Mouse (Mus musculus) ES-Bruce4 (cell line): Measurements from ENCODE around the gene Rpl21. TPM values are rescaled to one million over a fixed set of nuclear protein-coding genes. Genes with fewer than 3 reads are reported as not detected.

ENCODE experiments used
- H3K27ac ChIP-seq: 2 replicates; pipeline ENCODE4 v1.5.1; 2012; ENCODE audit warnings: low read length, inconsistent platforms; ENCODE audit not compliant: insufficient read depth
- H3K27me3 ChIP-seq: 2 replicates; pipeline ENCODE4 v1.6.1; 2012; ENCODE audit warnings: mild to moderate bottlenecking, low read length, inconsistent platforms; ENCODE audit not compliant: control insufficient read depth, poor library complexity, insufficient read depth, severe bottlenecking
- H3K36me3 ChIP-seq: 2 replicates; pipeline ENCODE4 v1.6.1; 2012; ENCODE audit warnings: inconsistent platforms, mild to moderate bottlenecking, low read length, moderate library complexity; ENCODE audit not compliant: control insufficient read depth, poor library complexity, insufficient read depth, severe bottlenecking
- H3K4me1 ChIP-seq: one replicate; pipeline ENCODE4 v1.8.1; 2011; ENCODE audit warnings: low read length; ENCODE audit not compliant: control insufficient read depth, insufficient read depth
- H3K4me3 ChIP-seq: 2 replicates; pipeline ENCODE4 v1.5.1; 2011; ENCODE audit warnings: low read depth, mild to moderate bottlenecking, low read length
- H3K9ac ChIP-seq: 2 replicates; pipeline ENCODE4 v1.6.1; 2012; ENCODE audit warnings: low read depth, mild to moderate bottlenecking, inconsistent platforms; ENCODE audit not compliant: poor library complexity, severe bottlenecking
- H3K9me3 ChIP-seq: replicated peaks from 2 replicates; pipeline ENCODE4 v1.6.1; 2012; ENCODE audit warnings: mild to moderate bottlenecking, low read length, inconsistent platforms; ENCODE audit not compliant: control insufficient read depth, poor library complexity, insufficient read depth, severe bottlenecking
- CTCF ChIP-seq: IDR thresholded peaks from one replicate; pipeline ENCODE4 v1.8.1; 2011; ENCODE audit warnings: low read depth, low read length
- EP300 ChIP-seq: IDR thresholded peaks from 2 replicates; pipeline ENCODE4 v1.6.1; 2011; ENCODE audit warnings: low read depth, low read length; ENCODE audit not compliant: insufficient read depth
- POLR2A ChIP-seq: IDR thresholded peaks from one replicate; pipeline ENCODE4 v1.8.1; 2011; ENCODE audit warnings: low read length; ENCODE audit not compliant: insufficient read depth
- polyA plus RNA-seq: library from polyadenylated mRNA; stranded (reverse); fragments of >200 nt; gene quantifications from 2 replicates; pipeline ENCODE4 v1.2.4, GENCODE M21; 2011; ENCODE audit warnings: low read depth; ENCODE audit not compliant: missing spikeins, insufficient read depth, insufficient read length

Gene Rpl21
- polyA plus RNA-seq, 1 experiment: 85.8 TPM

GRCm38 (mm10) chr5:146858772-146859171 lies 26.1 kb downstream of the Rpl21 start:
- Histone ChIP-seq H3K27me3 (no peaks in the 10 kb centered on the region), H3K27ac (no peak overlapping the region), H3K36me3 (no peaks in the 10 kb centered on the region), H3K4me1 (peaks cover 2% of the 10 kb centered on the region), H3K4me3 (no peak overlapping the region), H3K9ac (no peak overlapping the region), H3K9me3 (peaks cover 3% of the 10 kb centered on the region; the same call in 1 of the 2 replicates)
- no peak for TF ChIP-seq EP300
- no peak for TF ChIP-seq POLR2A
- TF ChIP-seq CTCF: no peak

- TF ChIP-seq EP300 (no peak), POLR2A (no peak), CTCF (no peak)
These were observed 26.6 kb downstream of the Rpl21 start for GRCm38 (mm10) chr5:146859246-146859645.

GRCm38 (mm10) chr5:146860222-146860998 lies 27.7 kb downstream of the Rpl21 start:
- no peak overlapping the region for H3K27ac ChIP-seq
- no peak for TF ChIP-seq EP300
- TF ChIP-seq CTCF: no peak
- TF ChIP-seq POLR2A: no peak
- H3K4me3 ChIP-seq: no peak overlapping the region
- no peak overlapping the region for H3K9ac ChIP-seq
- no peaks in the 10 kb centered on the region for H3K36me3 ChIP-seq
- peaks cover 3% of the 10 kb centered on the region; the same call in 1 of the 2 replicates for H3K9me3 ChIP-seq
- H3K4me1 ChIP-seq: peaks cover 2% of the 10 kb centered on the region
- H3K27me3 ChIP-seq: no peaks in the 10 kb centered on the region

More at GRCm38 (mm10) chr5:146859246-146859645, 26.6 kb downstream of the Rpl21 start:
- Histone ChIP-seq H3K9ac (no peak overlapping the region), H3K27ac (no peak overlapping the region), H3K36me3 (no peaks in the 10 kb centered on the region), H3K4me3 (no peak overlapping the region), H3K27me3 (no peaks in the 10 kb centered on the region), H3K4me1 (peaks cover 2% of the 10 kb centered on the region), H3K9me3 (peaks cover 3% of the 10 kb centered on the region; the same call in 1 of the 2 replicates)

GRCm38 (mm10) chr5:146861588-146861987 lies 28.9 kb downstream of the Rpl21 start:
- no peak overlapping the region for H3K27ac ChIP-seq
- no peak overlapping the region for H3K9ac ChIP-seq
- TF ChIP-seq POLR2A: no peak
- no peak for TF ChIP-seq EP300
- no peak for TF ChIP-seq CTCF
- peaks cover 2% of the 10 kb centered on the region for H3K4me1 ChIP-seq
- no peak overlapping the region for H3K4me3 ChIP-seq
- no peaks in the 10 kb centered on the region for H3K9me3 ChIP-seq
- H3K27me3 ChIP-seq: no peaks in the 10 kb centered on the region
- H3K36me3 ChIP-seq: no peaks in the 10 kb centered on the region

GRCm38 (mm10) chr5:146865511-146865910 lies 32.8 kb downstream of the Rpl21 start:
- peaks cover 4% of the 10 kb centered on the region for H3K4me1 ChIP-seq
- no peak overlapping the region for H3K4me3 ChIP-seq
- no peaks in the 10 kb centered on the region; the same call in 1 of the 2 replicates for H3K9me3 ChIP-seq
- H3K9ac ChIP-seq: no peak overlapping the region
- no peaks in the 10 kb centered on the region for H3K27me3 ChIP-seq
- H3K27ac ChIP-seq: no peak overlapping the region
- H3K36me3 ChIP-seq: no peaks in the 10 kb centered on the region
- TF ChIP-seq CTCF (no peak), EP300 (no peak), POLR2A (no peak)

GRCm38 (mm10) chr5:146866277-146866676 lies 33.6 kb downstream of the Rpl21 start:
- TF ChIP-seq CTCF (no peak), POLR2A (no peak), EP300 (no peak)
- peaks cover 4% of the 10 kb centered on the region for H3K4me1 ChIP-seq

More at GRCm38 (mm10) chr5:146866277-146866676, 33.6 kb downstream of the Rpl21 start:
- H3K9ac ChIP-seq: no peak overlapping the region
- H3K9me3 ChIP-seq: no peaks in the 10 kb centered on the region; the same call in 1 of the 2 replicates
- no peak overlapping the region for H3K27ac ChIP-seq
- no peaks in the 10 kb centered on the region for H3K36me3 ChIP-seq
- H3K27me3 ChIP-seq: no peaks in the 10 kb centered on the region
- H3K4me3 ChIP-seq: no peak overlapping the region
